Mouse (Mus musculus): Measurements from ENCODE around the gene Ifnk. TPM values are rescaled to one million over a fixed set of nuclear protein-coding genes. Genes with fewer than 3 reads are reported as not detected.

Ifnk gene
- polyA plus RNA-seq, 1 experiment from 2014 or later = not detected

DNA sequence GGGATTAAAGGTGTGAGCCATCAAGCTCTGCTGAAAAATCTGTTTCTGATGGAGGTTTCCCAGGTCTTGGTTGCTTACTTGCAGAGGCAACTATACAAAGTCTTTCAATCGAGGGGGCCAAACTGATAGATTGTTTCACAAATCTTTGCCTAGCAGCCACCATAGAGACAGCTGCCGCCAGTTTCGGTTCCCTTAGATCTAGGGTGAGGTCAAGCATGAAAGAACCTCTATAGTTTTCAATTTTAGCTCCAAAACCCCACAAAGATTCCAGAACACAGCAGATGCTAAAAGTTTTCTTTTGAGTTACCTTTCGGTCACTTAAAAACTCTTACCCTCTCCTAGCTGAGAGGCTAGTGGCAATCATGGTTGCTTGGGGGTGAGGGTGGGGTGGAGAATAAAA, 20.3 kb upstream of the Ifnk start:
- Histone ChIP-seq H3K9ac (ENCODE audit: low read depth, low read length) (no peak overlapping the region), H3K4me2 (no peak overlapping the region), H3K27me3 (ENCODE audit: control insufficient read depth, insufficient read depth, low read length) (no peaks in the 10 kb centered on the region), H3K4me1 (ENCODE audit: control insufficient read depth, insufficient read depth, low read length) (no peaks in the 10 kb centered on the region), H3K9me3 (replicated peaks; ENCODE audit: control insufficient read depth, low read length) (no peaks in the 10 kb centered on the region), H3K36me3 (ENCODE audit: control insufficient read depth, insufficient read depth, low read length) (no peaks in the 10 kb centered on the region), H3K4me3 (ENCODE audit: low read depth, low read length) (no peak overlapping the region), H3K27ac (ENCODE audit: low read depth, low read length) (no peak overlapping the region)
- ATAC-seq (replicated peaks; ENCODE audit: insufficient number of reproducible peaks, low FRiP score, low TSS enrichment) = no peak
- WGBS (ENCODE audit: insufficient replicate concordance) = 93% methylated on average over 4 of the region's 4 CpGs

DNA sequence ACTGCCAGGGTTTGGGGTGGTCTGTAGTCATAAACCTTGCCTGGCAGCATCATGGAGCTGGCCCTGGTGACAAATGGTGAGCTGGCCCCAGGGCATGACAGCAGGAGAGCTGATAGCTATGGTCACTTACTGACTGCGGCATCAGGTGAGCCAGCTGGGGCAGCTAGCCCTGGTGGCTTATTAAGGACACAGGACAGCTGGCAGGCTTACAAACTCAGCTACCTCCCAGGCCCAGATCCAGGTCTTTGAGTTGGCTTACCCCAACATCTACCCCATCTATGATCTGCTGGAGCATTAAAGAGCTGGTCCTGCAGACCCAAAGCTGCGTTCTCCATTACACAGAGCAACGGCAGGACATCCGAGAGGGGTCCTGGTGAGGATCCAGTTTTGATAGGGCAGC, 18.4 kb upstream of the Ifnk start:
- Histone ChIP-seq H3K9me3 (replicated peaks; ENCODE audit: control insufficient read depth, low read length) (no peaks in the 10 kb centered on the region), H3K4me3 (ENCODE audit: low read depth, low read length) (no peak overlapping the region), H3K27me3 (ENCODE audit: control insufficient read depth, insufficient read depth, low read length) (no peaks in the 10 kb centered on the region), H3K9ac (ENCODE audit: low read depth, low read length) (no peak overlapping the region), H3K4me2 (no peak overlapping the region), H3K36me3 (ENCODE audit: control insufficient read depth, insufficient read depth, low read length) (no peaks in the 10 kb centered on the region), H3K27ac (ENCODE audit: low read depth, low read length) (no peak overlapping the region), H3K4me1 (ENCODE audit: control insufficient read depth, insufficient read depth, low read length) (peaks cover 5% of the 10 kb centered on the region)
- WGBS (ENCODE audit: insufficient replicate concordance) = 87% methylated on average over 4 of the region's 4 CpGs
- ATAC-seq (replicated peaks; ENCODE audit: insufficient number of reproducible peaks, low FRiP score, low TSS enrichment) = no peak

DNA sequence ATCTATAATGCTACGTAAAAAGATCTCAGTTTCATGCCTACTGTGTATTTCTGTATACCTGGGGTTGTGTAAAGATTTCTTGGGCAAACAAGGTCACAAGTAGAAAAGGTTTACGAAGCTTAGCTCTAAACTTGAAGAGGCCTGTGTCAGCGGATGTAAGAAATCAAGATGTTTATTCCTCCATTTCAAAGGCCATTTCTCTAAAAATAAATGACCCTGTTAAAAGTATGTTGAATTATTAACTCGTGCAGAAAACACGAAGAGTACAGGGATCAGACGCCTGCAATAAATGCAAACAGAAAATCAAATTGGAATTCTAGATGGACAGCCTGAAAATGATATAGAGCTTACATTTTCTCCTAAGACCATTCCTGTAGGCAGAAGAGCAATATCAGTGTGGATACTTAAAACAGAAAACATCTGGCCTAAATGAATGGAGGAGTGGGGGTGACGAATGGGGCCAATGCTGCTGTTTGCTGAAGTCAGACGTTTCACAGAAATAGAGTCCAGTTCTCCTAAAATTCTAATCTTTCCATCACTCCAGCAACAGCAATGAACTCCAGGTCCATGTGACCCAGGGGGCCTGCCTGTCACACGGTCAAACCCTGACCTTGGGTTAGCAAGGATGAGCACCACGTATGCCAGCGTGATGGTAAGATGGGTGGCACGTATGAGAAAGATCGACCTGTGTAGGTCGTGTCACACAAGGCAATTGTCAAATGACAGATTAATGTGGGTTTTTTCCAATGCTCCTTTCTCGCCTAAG, 16.8 kb upstream of the Ifnk start:
- no peak for ATAC-seq (replicated peaks; ENCODE audit: insufficient number of reproducible peaks, low FRiP score, low TSS enrichment)
- Histone ChIP-seq H3K9ac (ENCODE audit: low read depth, low read length) (no peak overlapping the region), H3K4me1 (ENCODE audit: control insufficient read depth, insufficient read depth, low read length) (peaks cover 5% of the 10 kb centered on the region), H3K4me3 (ENCODE audit: low read depth, low read length) (no peak overlapping the region), H3K36me3 (ENCODE audit: control insufficient read depth, insufficient read depth, low read length) (no peaks in the 10 kb centered on the region), H3K4me2 (no peak overlapping the region), H3K27me3 (ENCODE audit: control insufficient read depth, insufficient read depth, low read length) (no peaks in the 10 kb centered on the region), H3K27ac (ENCODE audit: low read depth, low read length) (no peak overlapping the region), H3K9me3 (replicated peaks; ENCODE audit: control insufficient read depth, low read length) (no peaks in the 10 kb centered on the region)
- 76% methylated on average over 15 of the region's 15 CpGs for WGBS (ENCODE audit: insufficient replicate concordance)

DNA sequence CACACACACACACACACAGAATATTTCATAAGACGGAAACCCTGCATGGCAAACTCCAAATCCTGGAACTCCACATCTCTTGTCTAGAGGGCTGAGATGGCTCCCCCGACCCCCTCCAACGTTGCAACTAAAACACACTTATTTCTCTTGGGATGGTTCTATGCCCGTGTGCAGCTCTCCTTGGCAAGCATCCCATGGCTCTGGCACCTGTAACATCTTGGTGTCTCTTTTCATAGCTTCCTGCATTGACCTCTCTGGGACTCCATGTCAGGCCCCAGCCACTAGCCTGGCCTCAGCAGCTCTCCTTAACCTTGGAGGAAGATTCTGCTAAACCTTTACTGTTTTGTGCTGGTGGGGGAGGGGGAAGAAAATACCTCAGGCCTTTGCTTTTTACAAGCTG, 16.1 kb upstream of the Ifnk start:
- ATAC-seq (replicated peaks; ENCODE audit: insufficient number of reproducible peaks, low FRiP score, low TSS enrichment) = no peak
- no peaks in the 10 kb centered on the region for H3K36me3 ChIP-seq (ENCODE audit: control insufficient read depth, insufficient read depth, low read length)
- no peak overlapping the region for H3K9ac ChIP-seq (ENCODE audit: low read depth, low read length)
- H3K4me2 ChIP-seq = no peak overlapping the region
- 72% methylated on average over 4 of the region's 4 CpGs for WGBS (ENCODE audit: insufficient replicate concordance)
- H3K9me3 ChIP-seq (replicated peaks; ENCODE audit: control insufficient read depth, low read length) = no peaks in the 10 kb centered on the region
- H3K4me3 ChIP-seq (ENCODE audit: low read depth, low read length) = no peak overlapping the region
- H3K27ac ChIP-seq (ENCODE audit: low read depth, low read length) = no peak overlapping the region
- no peaks in the 10 kb centered on the region for H3K27me3 ChIP-seq (ENCODE audit: control insufficient read depth, insufficient read depth, low read length)
- H3K4me1 ChIP-seq (ENCODE audit: control insufficient read depth, insufficient read depth, low read length) = peaks cover 5% of the 10 kb centered on the region

DNA sequence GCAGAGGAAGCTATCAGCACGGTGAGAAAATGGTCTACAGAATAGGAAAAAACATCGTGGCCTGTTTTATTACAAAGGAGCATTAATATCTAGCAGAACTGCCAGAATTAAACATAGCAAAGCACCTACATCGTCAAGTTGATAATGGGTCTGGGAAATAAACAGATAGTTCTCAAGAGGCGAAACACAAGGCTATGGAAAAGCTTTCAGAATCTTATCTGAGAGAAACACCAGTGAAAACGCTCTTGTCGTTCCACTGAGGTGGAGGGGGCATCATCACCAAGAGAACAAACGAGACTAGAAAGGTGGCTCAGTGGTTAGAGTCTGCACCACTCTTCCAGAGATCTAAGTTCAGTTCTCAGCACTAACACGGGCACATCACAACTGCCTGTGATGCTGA, 14.9 kb upstream of the Ifnk start:
- H3K4me1 ChIP-seq (ENCODE audit: control insufficient read depth, insufficient read depth, low read length) = peaks cover 5% of the 10 kb centered on the region
- 46% methylated on average over 8 of the region's 8 CpGs for WGBS (ENCODE audit: insufficient replicate concordance)
- no peak overlapping the region for H3K4me2 ChIP-seq
- no peak overlapping the region for H3K9ac ChIP-seq (ENCODE audit: low read depth, low read length)
- H3K27me3 ChIP-seq (ENCODE audit: control insufficient read depth, insufficient read depth, low read length) = no peaks in the 10 kb centered on the region
- no peaks in the 10 kb centered on the region for H3K9me3 ChIP-seq (replicated peaks; ENCODE audit: control insufficient read depth, low read length)
- no peak overlapping the region for H3K27ac ChIP-seq (ENCODE audit: low read depth, low read length)
- H3K4me3 ChIP-seq (ENCODE audit: low read depth, low read length) = no peak overlapping the region
- ATAC-seq (replicated peaks; ENCODE audit: insufficient number of reproducible peaks, low FRiP score, low TSS enrichment) = no peak
- H3K36me3 ChIP-seq (ENCODE audit: control insufficient read depth, insufficient read depth, low read length) = no peaks in the 10 kb centered on the region

DNA sequence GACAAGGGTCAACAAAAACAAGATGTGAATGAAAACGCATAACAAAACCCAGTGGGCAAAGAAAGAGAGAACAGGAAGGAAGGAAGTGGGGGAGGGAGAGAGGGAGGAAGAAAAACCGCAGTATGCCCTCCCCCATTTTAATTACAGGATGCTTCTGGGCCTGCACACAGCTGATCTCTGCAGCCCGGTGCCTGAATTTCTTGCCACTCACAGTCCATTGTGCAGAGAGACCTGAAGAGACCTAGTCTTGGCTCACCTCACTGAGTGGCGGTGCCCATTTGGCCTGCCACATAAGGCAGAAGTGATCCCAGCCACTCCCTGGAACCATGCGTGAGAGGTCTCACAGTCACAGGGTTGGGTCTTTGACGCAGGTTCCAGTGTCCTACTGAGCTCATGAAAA, 13.8 kb upstream of the Ifnk start:
- WGBS (ENCODE audit: insufficient replicate concordance) = 47% methylated on average over 6 of the region's 6 CpGs
- H3K4me3 ChIP-seq (ENCODE audit: low read depth, low read length) = no peak overlapping the region
- ATAC-seq (replicated peaks; ENCODE audit: insufficient number of reproducible peaks, low FRiP score, low TSS enrichment) = no peak

DNA sequence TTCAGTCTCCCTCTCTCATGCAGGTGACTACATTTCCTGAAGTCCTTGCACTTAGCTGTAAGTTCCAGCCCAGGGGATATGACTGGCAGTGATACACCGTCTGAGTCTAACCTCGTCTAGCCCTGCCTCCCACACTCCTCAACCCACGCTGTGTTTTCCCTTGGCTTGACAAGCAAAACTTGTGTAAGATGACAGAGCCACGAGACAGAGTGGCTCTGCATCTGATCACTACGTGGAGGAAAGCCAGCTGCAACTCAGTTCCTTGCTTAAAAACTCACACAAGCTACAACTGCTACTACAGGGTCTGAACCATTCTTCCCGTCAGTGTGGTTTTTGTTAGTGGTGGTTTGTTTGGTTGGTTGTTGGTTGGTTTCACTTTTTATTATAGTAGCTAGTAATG, 11.5 kb upstream of the Ifnk start:
- Histone ChIP-seq H3K9me3 (replicated peaks; ENCODE audit: control insufficient read depth, low read length) (no peaks in the 10 kb centered on the region), H3K27ac (ENCODE audit: low read depth, low read length) (no peak overlapping the region), H3K4me3 (ENCODE audit: low read depth, low read length) (no peak overlapping the region), H3K9ac (ENCODE audit: low read depth, low read length) (no peak overlapping the region), H3K27me3 (ENCODE audit: control insufficient read depth, insufficient read depth, low read length) (no peaks in the 10 kb centered on the region), H3K36me3 (ENCODE audit: control insufficient read depth, insufficient read depth, low read length) (no peaks in the 10 kb centered on the region), H3K4me2 (no peak overlapping the region), H3K4me1 (ENCODE audit: control insufficient read depth, insufficient read depth, low read length) (peaks cover 5% of the 10 kb centered on the region)
- no peak for ATAC-seq (replicated peaks; ENCODE audit: insufficient number of reproducible peaks, low FRiP score, low TSS enrichment)
- 72% methylated on average over 6 of the region's 6 CpGs for WGBS (ENCODE audit: insufficient replicate concordance)

More for the DNA sequence above, 13.8 kb upstream of the Ifnk start:
- Histone ChIP-seq H3K27ac (ENCODE audit: low read depth, low read length) (no peak overlapping the region), H3K36me3 (ENCODE audit: control insufficient read depth, insufficient read depth, low read length) (no peaks in the 10 kb centered on the region), H3K27me3 (ENCODE audit: control insufficient read depth, insufficient read depth, low read length) (no peaks in the 10 kb centered on the region), H3K4me1 (ENCODE audit: control insufficient read depth, insufficient read depth, low read length) (peaks cover 5% of the 10 kb centered on the region), H3K9me3 (replicated peaks; ENCODE audit: control insufficient read depth, low read length) (no peaks in the 10 kb centered on the region), H3K9ac (ENCODE audit: low read depth, low read length) (no peak overlapping the region), H3K4me2 (no peak overlapping the region)

DNA sequence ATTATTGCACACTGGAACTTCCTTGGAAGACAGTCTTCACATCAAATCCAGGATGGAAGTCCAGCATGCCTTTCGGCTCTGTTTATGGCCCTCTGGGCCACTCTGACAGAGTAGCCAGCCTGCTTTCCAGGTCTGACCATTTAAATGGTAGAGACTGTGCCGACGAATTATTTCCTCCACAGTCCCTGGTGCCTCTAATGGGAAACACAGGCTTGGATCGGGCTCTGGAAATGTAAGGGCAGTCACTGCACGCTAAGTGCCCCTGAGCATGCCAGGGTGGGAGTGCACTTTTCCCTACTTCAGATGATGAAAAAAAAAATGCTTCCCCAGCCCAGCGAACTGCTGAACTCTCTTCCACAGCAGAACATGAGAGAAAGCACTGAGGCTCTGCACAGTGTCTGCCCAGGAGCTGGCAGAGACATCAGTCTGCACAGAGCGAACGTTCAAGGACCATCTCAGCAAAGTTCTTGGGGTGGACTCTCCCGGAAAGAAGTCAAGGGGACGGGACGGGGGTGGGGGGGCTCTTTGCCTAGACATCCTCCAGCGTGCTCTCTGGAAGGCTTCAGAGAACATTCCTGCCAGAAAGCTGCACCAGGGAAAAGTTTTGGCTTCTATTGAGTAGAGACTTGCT, 8.3 kb upstream of the Ifnk start:
- Histone ChIP-seq H3K9me3 (replicated peaks; ENCODE audit: control insufficient read depth, low read length) (no peaks in the 10 kb centered on the region), H3K4me1 (ENCODE audit: control insufficient read depth, insufficient read depth, low read length) (no peaks in the 10 kb centered on the region), H3K27ac (ENCODE audit: low read depth, low read length) (no peak overlapping the region), H3K27me3 (ENCODE audit: control insufficient read depth, insufficient read depth, low read length) (no peaks in the 10 kb centered on the region), H3K9ac (ENCODE audit: low read depth, low read length) (no peak overlapping the region), H3K4me3 (ENCODE audit: low read depth, low read length) (no peak overlapping the region), H3K4me2 (no peak overlapping the region), H3K36me3 (ENCODE audit: control insufficient read depth, insufficient read depth, low read length) (no peaks in the 10 kb centered on the region)
- WGBS (ENCODE audit: insufficient replicate concordance) = 65% methylated on average over 12 of the region's 12 CpGs
- ATAC-seq (replicated peaks; ENCODE audit: insufficient number of reproducible peaks, low FRiP score, low TSS enrichment) = no peak

DNA sequence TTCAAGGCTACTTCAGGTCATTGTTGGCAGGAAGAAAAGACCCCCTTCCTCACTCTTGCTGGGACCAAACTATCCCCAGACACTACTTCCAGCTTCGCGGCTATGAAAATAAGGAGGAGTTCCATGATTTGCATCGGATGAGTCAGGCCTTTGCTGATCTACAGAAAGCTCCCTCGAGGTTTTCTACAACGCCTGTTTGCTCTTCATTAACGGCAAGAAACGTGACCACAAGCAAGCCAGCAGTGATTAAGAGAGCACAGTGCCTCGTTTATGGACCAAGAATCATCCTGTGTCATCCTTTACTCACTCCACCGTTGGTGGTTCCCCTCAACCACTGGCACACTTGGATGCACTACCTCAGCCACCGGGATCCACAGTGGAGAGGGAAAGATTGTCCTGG, 6.1 kb upstream of the Ifnk start:
- 84% methylated on average over 10 of the region's 10 CpGs for WGBS (ENCODE audit: insufficient replicate concordance)
- no peaks in the 10 kb centered on the region for H3K27me3 ChIP-seq (ENCODE audit: control insufficient read depth, insufficient read depth, low read length)
- H3K27ac ChIP-seq (ENCODE audit: low read depth, low read length) = no peak overlapping the region
- H3K4me3 ChIP-seq (ENCODE audit: low read depth, low read length) = no peak overlapping the region
- H3K36me3 ChIP-seq (ENCODE audit: control insufficient read depth, insufficient read depth, low read length) = no peaks in the 10 kb centered on the region
- H3K4me2 ChIP-seq = no peak overlapping the region
- no peaks in the 10 kb centered on the region for H3K9me3 ChIP-seq (replicated peaks; ENCODE audit: control insufficient read depth, low read length)
- no peak overlapping the region for H3K9ac ChIP-seq (ENCODE audit: low read depth, low read length)
- ATAC-seq (replicated peaks; ENCODE audit: insufficient number of reproducible peaks, low FRiP score, low TSS enrichment) = no peak
- H3K4me1 ChIP-seq (ENCODE audit: control insufficient read depth, insufficient read depth, low read length) = no peaks in the 10 kb centered on the region
